Mouse (Mus musculus) cortical plate, adult 2 months (tissue): ENCODE data around the gene Als2cl.

Experiments used
- CTCF ChIP-seq: fragments of 200-500 bp; IDR thresholded peaks from 2 replicates; pipeline ENCODE4 v1.5.1; 2011; ENCODE audit warnings: mild to moderate bottlenecking, control low read depth, low read length; ENCODE audit not compliant: insufficient read depth; ENCODE audit errors: extremely low read depth
- POLR2A ChIP-seq: fragments of 200-500 bp; IDR thresholded peaks from 2 replicates; pipeline ENCODE4 v1.6.1; 2011; ENCODE audit warnings: mild to moderate bottlenecking, low read length, control low read depth; ENCODE audit not compliant: insufficient read depth; ENCODE audit errors: extremely low read depth

GRCm38 (mm10) chr9:110890026-110890783, 10.5 kb downstream of the Als2cl start:
- TF ChIP-seq CTCF (peak; percentile 26; the same call in 1 of the 2 replicates), POLR2A (no peak)
